Mouse (Mus musculus): Measurements from ENCODE around the gene Fermt3.

DNA sequence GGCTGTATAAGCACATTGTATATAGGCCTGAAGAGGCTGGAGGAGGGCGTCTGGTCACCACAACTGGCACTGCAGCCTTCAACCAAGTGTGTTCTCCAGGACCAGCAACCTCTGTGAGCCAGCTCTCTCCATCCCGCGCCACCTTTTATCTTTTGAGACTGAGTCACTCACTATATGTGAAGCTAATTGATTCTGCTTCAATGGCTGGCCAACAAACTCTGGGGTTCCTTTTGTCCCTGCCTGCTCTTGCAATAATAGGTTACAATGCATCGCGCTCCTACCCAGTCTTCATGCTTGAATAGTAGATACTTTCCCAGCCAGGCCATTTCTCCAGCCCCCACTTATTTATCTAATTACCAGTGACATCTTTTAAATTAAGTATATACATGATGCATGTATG, 35.6 kb downstream of the Fermt3 start:
- TF ChIP-seq POLR2A (IDR thresholded peaks at IDR 0.05; ENCODE audit: borderline replicate concordance, extremely low read depth, low read depth, low read length) (no peak), CTCF (IDR thresholded peaks at IDR 0.05; ENCODE audit: insufficient read depth, low read length) (no peak)
